In the genomic region with DNA sequence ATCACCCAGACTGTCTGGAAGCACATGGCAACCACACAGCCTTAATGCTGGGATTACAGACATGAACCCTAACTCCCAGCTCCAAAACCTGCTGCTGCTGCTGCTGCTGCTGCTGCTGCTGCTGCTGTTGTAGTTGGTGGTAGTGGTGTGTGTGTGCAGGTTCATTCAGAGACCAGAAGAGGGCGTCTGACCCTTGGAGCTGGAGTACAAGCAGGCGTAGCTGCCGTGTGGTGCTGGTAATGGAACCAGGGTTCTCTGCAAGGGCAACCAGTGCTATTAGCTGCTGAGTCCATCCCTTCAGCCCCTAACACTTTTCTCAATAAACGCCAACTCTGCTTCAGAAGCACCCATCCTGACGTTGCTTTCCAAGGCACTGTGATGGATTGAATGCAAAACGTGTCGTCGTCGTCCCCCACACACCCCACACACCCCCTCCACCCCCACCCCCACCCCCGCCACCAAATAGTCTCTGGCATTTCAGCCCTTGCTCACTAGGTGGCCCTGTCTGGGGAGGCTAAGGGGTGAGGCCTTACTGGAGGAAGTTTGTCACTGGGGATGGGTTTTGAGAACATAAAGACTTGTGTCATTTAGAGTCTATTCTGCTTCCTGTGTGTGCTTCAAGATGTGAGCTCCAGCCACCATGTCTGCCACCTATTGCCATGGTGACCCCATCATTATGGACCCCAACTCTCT, we compare ENCODE assay signal across 26 mouse cellular contexts. TPM values are rescaled to one million over a fixed set of nuclear protein-coding genes. Genes with fewer than 3 reads are reported as not detected.
DNase-seq lines count a peak whose midpoint lies in the region; ATAC-seq and TF ChIP-seq lines count a peak whose summit lies in the region.
"Had no signal": no experiment of that assay in that cellular context is flagged by ENCODE, and none has a peak within 500 bp of the region (broad histone marks: within the 10 kb centered on the region; RNA-seq: fewer than 3 reads in every experiment).

No protein-coding gene starts in this region.

- TF ChIP-seq POLR2A in heart, adult 2 months (IDR thresholded peaks at IDR 0.05; ENCODE audit: insufficient read depth, low read depth, low read length) = no peak
- TF ChIP-seq POLR2A in lung, adult 2 months (IDR thresholded peaks at IDR 0.05; ENCODE audit: borderline replicate concordance, extremely low read depth, low read depth, low read length) = no peak

- no peaks in the 10 kb centered on the region for H3K36me3 ChIP-seq in heart, adult 2 months (ENCODE audit: control insufficient read depth, insufficient read depth, low read length)
- no peaks in the 10 kb centered on the region for H3K36me3 ChIP-seq in heart, embryonic 12.5 days
- H3K36me3 ChIP-seq in lung, embryonic 14.5 days (ENCODE audit: insufficient read depth) = no peaks in the 10 kb centered on the region
- H3K36me3 ChIP-seq in E14TG2a.4 (ENCODE audit: insufficient read depth, low read length) = no peaks in the 10 kb centered on the region
- no peaks in the 10 kb centered on the region for H3K36me3 ChIP-seq in hindbrain, embryonic 14.5 days (replicated peaks; ENCODE audit: control insufficient read depth, insufficient read depth)
- H3K36me3 ChIP-seq: G1E; limb, embryonic 13.5 days; midbrain, embryonic 13.5 days; neural tube, embryonic 15.5 days had no signal

- peaks cover 7% of the 10 kb centered on the region; the same call in 1 of the 2 replicates for H3K9me3 ChIP-seq in heart, embryonic 12.5 days (replicated peaks)
- H3K9me3 ChIP-seq in lung, embryonic 14.5 days (ENCODE audit: low read depth, low read length) = no peaks in the 10 kb centered on the region
- 0 out of 2 replicates have a peak, but pooled peaks cover 3% of the 10 kb centered on the region for H3K9me3 ChIP-seq in E14TG2a.4 (ENCODE audit: low read length)
- H3K9me3 ChIP-seq in hindbrain, embryonic 14.5 days (ENCODE audit: control insufficient read depth, low read length) = no peaks in the 10 kb centered on the region
- H3K9me3 ChIP-seq: forebrain, embryonic 13.5 days; G1E; heart, embryonic 10.5 days; limb, embryonic 13.5 days; midbrain, embryonic 13.5 days; neural tube, embryonic 15.5 days had no signal

- intact Hi-C loops in heart, adult 2 months (cut with DNase I) = no loop called here

- no peak for TF ChIP-seq EP300 in heart, adult 2 months (IDR thresholded peaks at IDR 0.05; ENCODE audit: insufficient read depth, low read depth, low read length)

- 80% methylated on average over 10 of the region's 10 CpGs for WGBS in heart, adult 2 months
- 66% methylated on average over 10 of the region's 10 CpGs for WGBS in heart, embryonic 12.5 days
- 69% methylated on average over 10 of the region's 10 CpGs for WGBS in lung, embryonic 14.5 days
- WGBS in lung, adult 2 months = 68% methylated on average over 10 of the region's 10 CpGs
- WGBS in hindbrain, embryonic 14.5 days = 73% methylated on average over 10 of the region's 10 CpGs

- 0 out of 2 replicates have a peak, but pooled peaks have one; percentile 3 for TF ChIP-seq CTCF in heart, adult 2 months (IDR thresholded peaks at IDR 0.05)
- TF ChIP-seq CTCF in lung, embryonic 14.5 days (IDR thresholded peaks at IDR 0.05; ENCODE audit: low read depth) = 0 out of 2 replicates have a peak, but pooled peaks have one; percentile 12
- no peak for TF ChIP-seq CTCF in lung, adult 2 months (IDR thresholded peaks at IDR 0.05; ENCODE audit: insufficient read depth, low read length)
- peak; percentile 30 for TF ChIP-seq CTCF in E14TG2a.4 (conservative IDR thresholded peaks at IDR 0.05; ENCODE audit: low read length)

- H3K9ac ChIP-seq in heart, adult 2 months (ENCODE audit: low read depth, low read length) = no peak overlapping the region
- no peak overlapping the region for H3K9ac ChIP-seq in heart, embryonic 12.5 days
- no peak overlapping the region for H3K9ac ChIP-seq in lung, embryonic 14.5 days
- no peak overlapping the region for H3K9ac ChIP-seq in hindbrain, embryonic 14.5 days
- H3K9ac ChIP-seq: forebrain, embryonic 13.5 days; limb, embryonic 13.5 days; midbrain, embryonic 13.5 days; neural tube, embryonic 15.5 days had no signal

- H3K79me2 ChIP-seq in heart, adult 2 months (replicated peaks; ENCODE audit: control insufficient read depth, insufficient read depth, low read length) = no peaks in the 10 kb centered on the region

- no peak overlapping the region for H3K4me3 ChIP-seq in heart, adult 2 months
- H3K4me3 ChIP-seq in heart, embryonic 12.5 days = no peak overlapping the region
- no peak overlapping the region for H3K4me3 ChIP-seq in lung, embryonic 14.5 days (ENCODE audit: low read depth, low read length)
- no peak overlapping the region for H3K4me3 ChIP-seq in lung, adult 2 months (replicated peaks; ENCODE audit: extremely low read depth, low read depth, low read length)
- H3K4me3 ChIP-seq in E14TG2a.4 (replicated peaks; ENCODE audit: low read length) = no peak overlapping the region
- no peak overlapping the region for H3K4me3 ChIP-seq in hindbrain, embryonic 14.5 days (replicated peaks; ENCODE audit: low read length)
- H3K4me3 ChIP-seq: forebrain, embryonic 13.5 days; heart, embryonic 10.5 days; limb, embryonic 13.5 days; midbrain, embryonic 13.5 days; neural tube, embryonic 15.5 days had no signal

- H3K4me2 ChIP-seq in heart, embryonic 12.5 days = no peak overlapping the region
- H3K4me2 ChIP-seq in lung, embryonic 14.5 days = no peak overlapping the region
- H3K4me2 ChIP-seq in hindbrain, embryonic 14.5 days (replicated peaks) = no peak overlapping the region
- H3K4me2 ChIP-seq: forebrain, embryonic 13.5 days; limb, embryonic 13.5 days; midbrain, embryonic 13.5 days; neural tube, embryonic 15.5 days had no signal

- no peak for DNase-seq in heart, adult 2 months
- DNase-seq in lung, embryonic 14.5 days = no peak
- DNase-seq in lung, adult 2 months = no peak
- DNase-seq in ZHBTc4 (ENCODE audit: low read depth, low spot score) = peak; percentile 91
- no peak for DNase-seq in hindbrain, embryonic 14.5 days (ENCODE audit: low spot score)
- DNase-seq: B cell, adult 2 months; cerebellum, adult 8-10 months; gastrocnemius, postnatal 25 days; heart, postnatal 10 days; kidney, adult 9 months; layer of hippocampus, postnatal 36 days; right cerebral cortex, postnatal 14 days had no signal

- H3K4me1 ChIP-seq in heart, adult 2 months (ENCODE audit: control insufficient read depth, insufficient read depth, low read length) = peaks cover 2% of the 10 kb centered on the region
- H3K4me1 ChIP-seq in heart, embryonic 12.5 days (replicated peaks) = no peaks in the 10 kb centered on the region
- no peaks in the 10 kb centered on the region for H3K4me1 ChIP-seq in lung, embryonic 14.5 days (ENCODE audit: insufficient read depth)
- no peaks in the 10 kb centered on the region for H3K4me1 ChIP-seq in lung, adult 2 months (ENCODE audit: control insufficient read depth, insufficient read depth, low read length)
- H3K4me1 ChIP-seq in E14TG2a.4 (replicated peaks; ENCODE audit: low read depth, low read length) = peaks cover 29% of the 10 kb centered on the region
- no peaks in the 10 kb centered on the region for H3K4me1 ChIP-seq in hindbrain, embryonic 14.5 days (replicated peaks; ENCODE audit: control insufficient read depth, insufficient read depth, low read length)
- H3K4me1 ChIP-seq: forebrain, embryonic 13.5 days; limb, embryonic 13.5 days; midbrain, embryonic 13.5 days; neural tube, embryonic 15.5 days had no signal

- H3K27me3 ChIP-seq in heart, adult 2 months (ENCODE audit: control insufficient read depth, insufficient read depth, low read length) = no peaks in the 10 kb centered on the region
- H3K27me3 ChIP-seq in heart, embryonic 12.5 days (replicated peaks) = no peaks in the 10 kb centered on the region
- no peaks in the 10 kb centered on the region for H3K27me3 ChIP-seq in lung, embryonic 14.5 days (ENCODE audit: insufficient read depth, low read length)
- no peaks in the 10 kb centered on the region for H3K27me3 ChIP-seq in E14TG2a.4 (ENCODE audit: insufficient read depth, low read length)
- H3K27me3 ChIP-seq in hindbrain, embryonic 14.5 days (ENCODE audit: control insufficient read depth, insufficient read depth, low read length) = no peaks in the 10 kb centered on the region
- H3K27me3 ChIP-seq: forebrain, embryonic 13.5 days; limb, embryonic 13.5 days; midbrain, embryonic 13.5 days; neural tube, embryonic 15.5 days had no signal

- ATAC-seq in heart, embryonic 12.5 days (ENCODE audit: insufficient number of reproducible peaks, low FRiP score) = no peak
- no peak for ATAC-seq in lung, embryonic 14.5 days (ENCODE audit: insufficient read depth)
- no peak for ATAC-seq in cerebellum, adult (ENCODE audit: insufficient number of reproducible peaks, low FRiP score, low TSS enrichment)
- ATAC-seq in hindbrain, embryonic 14.5 days (ENCODE audit: low FRiP score) = no peak
- ATAC-seq: forebrain, embryonic 13.5 days; midbrain, embryonic 13.5 days had no signal

- no peak overlapping the region for H3K27ac ChIP-seq in heart, adult 2 months
- no peak overlapping the region for H3K27ac ChIP-seq in heart, embryonic 12.5 days (ENCODE audit: poor library complexity, severe bottlenecking)
- H3K27ac ChIP-seq in lung, embryonic 14.5 days (ENCODE audit: low read depth) = no peak overlapping the region
- H3K27ac ChIP-seq in hindbrain, embryonic 14.5 days = no peak overlapping the region
- H3K27ac ChIP-seq: forebrain, embryonic 13.5 days; heart, embryonic 10.5 days; limb, embryonic 13.5 days; midbrain, embryonic 13.5 days; neural tube, embryonic 15.5 days had no signal

RNA-seq across cellular contexts. Expression of gene Aoc3, which starts 16.8 kb away (rescaled TPM):
- total RNA-seq in heart, adult 2 months (2021) = 10 to 100 TPM; 11.5 to 13.3 TPM
- polyA plus RNA-seq in heart, adult 2 months (2012; rRNA removed) = 21.8 and 22.0 TPM in 2 replicates
- 0.06 and 0.17 TPM in 2 replicates for polyA plus RNA-seq in heart, embryonic 12.5 days (2016; fragmentation: Nextera tagmentation; extraction: Ambion mirVana)
- polyA plus RNA-seq in lung, embryonic 14.5 days (2014; fragmentation: Nextera tagmentation; extraction: Ambion mirVana) = 0.62 and 0.83 TPM in 2 replicates
- 11.5 and 15.3 TPM in 2 replicates for polyA plus RNA-seq in lung, adult 2 months (2012; rRNA removed)
- 0.21 and 0.28 TPM in 2 replicates for polyA plus RNA-seq in hindbrain, embryonic 14.5 days (2014; fragmentation: Nextera tagmentation; extraction: Ambion mirVana)
- polyA plus RNA-seq: forebrain, embryonic 13.5 days; hindbrain, embryonic 11.5 days; midbrain, embryonic 13.5 days had no signal

RNA-seq across cellular contexts. Expression of gene G6pc, which starts 20.1 kb away (rescaled TPM):
- total RNA-seq in heart, adult 2 months (2021) = not detected
- polyA plus RNA-seq in heart, adult 2 months (2012; rRNA removed) = 0.15 TPM in 1 of 2 replicates, not detected in the other
- not detected in 2 replicates for polyA plus RNA-seq in heart, embryonic 12.5 days (2016; fragmentation: Nextera tagmentation; extraction: Ambion mirVana)
- polyA plus RNA-seq in lung, embryonic 14.5 days (2014; fragmentation: Nextera tagmentation; extraction: Ambion mirVana) = not detected in 2 replicates
- 0.13 TPM in 1 of 2 replicates, not detected in the other for polyA plus RNA-seq in lung, adult 2 months (2012; rRNA removed)
- polyA plus RNA-seq in hindbrain, embryonic 14.5 days (2014; fragmentation: Nextera tagmentation; extraction: Ambion mirVana) = not detected in 2 replicates
- total RNA-seq: gastrocnemius, postnatal 25 days; heart, postnatal 10 days; layer of hippocampus, adult 18-20 months; layer of hippocampus, postnatal 36 days; left cerebral cortex, postnatal 14 days had no signal
- polyA plus RNA-seq: forebrain, embryonic 13.5 days; G1E; heart, embryonic 10.5 days; hindbrain, embryonic 11.5 days; limb, embryonic 13.5 days; lung, embryonic 16.5 days; midbrain, embryonic 13.5 days; neural tube, embryonic 15.5 days; stomach, embryonic 14.5 days had no signal

RNA-seq across cellular contexts. Expression of gene Aoc2, which starts 22.4 kb away (rescaled TPM):
- total RNA-seq in heart, adult 2 months (2021) = 1 to 10 TPM; 1.6 to 2.2 TPM
- polyA plus RNA-seq in heart, adult 2 months (2012; rRNA removed) = 1.9 and 2.3 TPM in 2 replicates
- polyA plus RNA-seq in heart, embryonic 12.5 days (2016; fragmentation: Nextera tagmentation; extraction: Ambion mirVana) = 1.3 and 1.5 TPM in 2 replicates
- polyA plus RNA-seq in lung, embryonic 14.5 days (2014; fragmentation: Nextera tagmentation; extraction: Ambion mirVana) = 1.5 TPM in 2 replicates
- polyA plus RNA-seq in lung, adult 2 months (2012; rRNA removed) = 3.3 and 3.6 TPM in 2 replicates
- 1.3 and 1.6 TPM in 2 replicates for polyA plus RNA-seq in hindbrain, embryonic 14.5 days (2014; fragmentation: Nextera tagmentation; extraction: Ambion mirVana)

RNA-seq across cellular contexts. Expression of gene Psme3, which starts 31.2 kb away (rescaled TPM):
- 100 to 1,000 TPM in 1 of 2 experiments, 10 to 100 TPM in 1; 81.9 to 112 TPM for total RNA-seq in heart, adult 2 months (2021)
- polyA plus RNA-seq in heart, adult 2 months (2012; rRNA removed) = 55.5 and 69.1 TPM in 2 replicates
- 131 and 136 TPM in 2 replicates for polyA plus RNA-seq in heart, embryonic 12.5 days (2016; fragmentation: Nextera tagmentation; extraction: Ambion mirVana)
- 118 and 123 TPM in 2 replicates for polyA plus RNA-seq in lung, embryonic 14.5 days (2014; fragmentation: Nextera tagmentation; extraction: Ambion mirVana)
- polyA plus RNA-seq in lung, adult 2 months (2012; rRNA removed) = 30.6 and 40.4 TPM in 2 replicates
- 89.7 and 97.3 TPM in 2 replicates for polyA plus RNA-seq in hindbrain, embryonic 14.5 days (2014; fragmentation: Nextera tagmentation; extraction: Ambion mirVana)

RNA-seq across cellular contexts. Expression of gene Becn1, which starts 45.1 kb away (rescaled TPM):
- total RNA-seq in heart, adult 2 months (2021) = 10 to 100 TPM; 86.3 to 86.5 TPM
- polyA plus RNA-seq in heart, adult 2 months (2012; rRNA removed) = 36.1 and 43.7 TPM in 2 replicates
- polyA plus RNA-seq in heart, embryonic 12.5 days (2016; fragmentation: Nextera tagmentation; extraction: Ambion mirVana) = 141 TPM in 2 replicates
- polyA plus RNA-seq in lung, embryonic 14.5 days (2014; fragmentation: Nextera tagmentation; extraction: Ambion mirVana) = 149 and 154 TPM in 2 replicates
- 70.3 and 97.9 TPM in 2 replicates for polyA plus RNA-seq in lung, adult 2 months (2012; rRNA removed)
- 172 and 176 TPM in 2 replicates for polyA plus RNA-seq in hindbrain, embryonic 14.5 days (2014; fragmentation: Nextera tagmentation; extraction: Ambion mirVana)
